Mouse (Mus musculus): ENCODE data around the gene Asprv1.

- TF ChIP-seq POLR2A (IDR thresholded peaks at IDR 0.05; ENCODE audit: insufficient read depth, low read depth, low read length) (no peak), CTCF (IDR thresholded peaks at IDR 0.05; ENCODE audit: insufficient read depth, low read depth, low read length) (no peak)
These were observed 48.7 kb upstream of the Asprv1 start for GRCm38 (mm10) chr6:86579066-86579784.
